Mouse (Mus musculus) E14TG2a.4 (cell line): ENCODE data around the gene Mipep.

Experiments used
- CTCF ChIP-seq: conservative IDR thresholded peaks from 2 replicates; pipeline ENCODE4 v1.5.1; 2014; ENCODE audit warnings: low read length
- NANOG ChIP-seq: IDR thresholded peaks from 2 replicates; pipeline ENCODE4 v1.6.1; 2014; ENCODE audit warnings: borderline replicate concordance, low read length, mixed read lengths
- POU5F1 ChIP-seq: IDR thresholded peaks from 2 replicates; pipeline ENCODE4 v1.6.1; 2014; ENCODE audit warnings: low read length, borderline replicate concordance

DNA sequence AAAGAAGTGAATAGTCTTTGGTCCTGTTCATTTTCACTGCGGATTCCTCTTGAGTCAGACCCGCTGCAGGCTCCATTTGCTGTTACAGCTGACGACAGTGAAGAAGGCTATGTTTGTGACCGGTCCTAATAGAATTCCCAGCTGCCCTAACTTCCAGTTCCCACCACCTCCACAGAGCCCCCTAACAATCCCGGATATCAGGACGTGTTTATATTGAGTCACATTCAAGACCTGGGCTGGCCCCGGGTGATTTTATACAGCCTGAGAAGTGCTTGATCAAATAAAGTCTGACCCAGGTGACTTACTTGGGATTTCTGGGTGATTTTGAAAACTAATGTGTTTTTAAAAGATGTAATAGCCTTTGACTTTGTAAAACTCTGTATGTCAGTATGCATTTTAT, 21.6 kb upstream of the Mipep start:
- no peak for TF ChIP-seq NANOG
- no peak for TF ChIP-seq CTCF
- no peak for TF ChIP-seq POU5F1
